ENCODE assay signal across 22 mouse cellular contexts in the genomic region with DNA sequence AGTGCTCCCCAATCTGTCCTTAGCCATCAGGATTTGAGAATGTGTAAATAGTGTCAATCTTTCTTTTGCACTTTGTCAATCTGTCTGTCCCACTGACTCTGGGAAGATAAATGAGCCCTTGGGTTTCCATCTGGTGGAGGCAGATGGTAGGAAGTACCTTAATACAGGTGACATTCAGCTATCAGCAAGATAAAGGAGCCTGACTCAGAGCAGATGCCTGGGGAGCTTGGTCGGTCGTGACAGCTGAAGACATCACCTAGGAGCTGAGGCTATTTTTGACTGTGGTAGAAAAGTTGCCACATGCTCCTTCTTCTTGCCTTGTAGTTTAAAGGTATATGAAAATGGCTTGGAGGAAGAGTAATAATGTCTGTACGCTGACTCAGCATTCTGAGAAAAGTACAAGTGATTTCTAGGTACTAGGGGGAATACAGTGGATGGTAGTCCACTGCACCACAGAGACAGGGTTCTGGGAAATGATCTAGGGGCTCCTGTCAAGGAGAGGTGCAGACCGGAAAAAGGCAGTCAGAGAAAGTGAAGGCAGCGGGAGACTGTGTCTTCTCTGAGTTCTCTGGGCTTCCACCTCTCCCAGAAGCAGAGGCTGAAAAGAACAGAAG.
DNase-seq lines count a peak whose midpoint lies in the region; ATAC-seq and TF ChIP-seq lines count a peak whose summit lies in the region.
"Had no signal": no experiment of that assay in that cellular context is flagged by ENCODE, and none has a peak within 500 bp of the region (broad histone marks: within the 10 kb centered on the region; RNA-seq: fewer than 3 reads in every experiment).

No protein-coding gene starts in this region.

- no peaks in the 10 kb centered on the region for H3K9me3 ChIP-seq in forebrain, embryonic 15.5 days
- no peaks in the 10 kb centered on the region for H3K9me3 ChIP-seq in forebrain, embryonic 13.5 days (replicated peaks)
- H3K9me3 ChIP-seq in midbrain, postnatal 0 days (ENCODE audit: low read length) = no peaks in the 10 kb centered on the region
- no peaks in the 10 kb centered on the region for H3K9me3 ChIP-seq in midbrain, embryonic 13.5 days
- H3K9me3 ChIP-seq in midbrain, embryonic 11.5 days (ENCODE audit: control insufficient read depth, low read length) = no peaks in the 10 kb centered on the region
- H3K9me3 ChIP-seq: embryonic facial prominence, embryonic 15.5 days; forebrain, embryonic 10.5 days; heart, embryonic 10.5 days; heart, embryonic 15.5 days; hindbrain, embryonic 10.5 days; hindbrain, embryonic 15.5 days had no signal

- 75% methylated on average over 5 of the region's 5 CpGs for WGBS in forebrain, embryonic 15.5 days
- WGBS in forebrain, embryonic 13.5 days = 81% methylated on average over 5 of the region's 5 CpGs
- 77% methylated on average over 5 of the region's 5 CpGs for WGBS in midbrain, postnatal 0 days
- 82% methylated on average over 5 of the region's 5 CpGs for WGBS in midbrain, embryonic 13.5 days
- 85% methylated on average over 5 of the region's 5 CpGs for WGBS in midbrain, embryonic 11.5 days

- H3K36me3 ChIP-seq in forebrain, embryonic 15.5 days = no peaks in the 10 kb centered on the region
- no peaks in the 10 kb centered on the region for H3K36me3 ChIP-seq in forebrain, embryonic 13.5 days (ENCODE audit: poor library complexity, severe bottlenecking)
- H3K36me3 ChIP-seq in midbrain, postnatal 0 days (ENCODE audit: insufficient read depth, low read length) = no peaks in the 10 kb centered on the region
- no peaks in the 10 kb centered on the region for H3K36me3 ChIP-seq in midbrain, embryonic 13.5 days
- no peaks in the 10 kb centered on the region for H3K36me3 ChIP-seq in midbrain, embryonic 11.5 days (ENCODE audit: control insufficient read depth, insufficient read depth, low read length)
- H3K36me3 ChIP-seq: embryonic facial prominence, embryonic 15.5 days; forebrain, embryonic 10.5 days; heart, embryonic 10.5 days; heart, embryonic 15.5 days; hindbrain, embryonic 10.5 days; hindbrain, embryonic 15.5 days had no signal

- no peak for TF ChIP-seq POLR2A in brain, embryonic 14.5 days (IDR thresholded peaks at IDR 0.05; ENCODE audit: borderline replicate concordance, extremely low read depth, insufficient read depth, insufficient read length, poor library complexity, severe bottlenecking)

- H3K4me2 ChIP-seq in forebrain, embryonic 15.5 days (replicated peaks) = no peak overlapping the region
- H3K4me2 ChIP-seq in forebrain, embryonic 13.5 days = no peak overlapping the region
- H3K4me2 ChIP-seq in midbrain, postnatal 0 days (ENCODE audit: low read depth, low read length, poor library complexity, severe bottlenecking) = no peak overlapping the region
- H3K4me2 ChIP-seq in midbrain, embryonic 13.5 days (replicated peaks) = no peak overlapping the region
- no peak overlapping the region for H3K4me2 ChIP-seq in midbrain, embryonic 11.5 days
- H3K4me2 ChIP-seq: embryonic facial prominence, embryonic 15.5 days; heart, embryonic 15.5 days; hindbrain, embryonic 15.5 days had no signal

- DNase-seq in midbrain, postnatal 0 days (ENCODE audit: low spot score) = no peak
- DNase-seq in brain, embryonic 14.5 days (ENCODE audit: low read depth) = peak; percentile 69
- no peak for DNase-seq in midbrain, embryonic 11.5 days (ENCODE audit: low spot score, missing footprints)
- DNase-seq in left cerebral cortex, adult 11 months (ENCODE audit: low spot score) = no peak
- DNase-seq: adrenal gland, postnatal 10 days; cerebellum, adult 11 months; cerebellum, adult 8-10 months; embryo, embryonic 11 days; gastrocnemius, adult 2 months; gastrocnemius, postnatal 25 days had no signal

- H3K4me1 ChIP-seq in forebrain, embryonic 15.5 days = no peaks in the 10 kb centered on the region; the same call in 1 of the 2 replicates
- peaks cover 19% of the 10 kb centered on the region for H3K4me1 ChIP-seq in forebrain, embryonic 13.5 days
- H3K4me1 ChIP-seq in midbrain, postnatal 0 days (ENCODE audit: insufficient read depth, low read length) = no peaks in the 10 kb centered on the region
- peaks cover 4% of the 10 kb centered on the region; the same call in 1 of the 2 replicates for H3K4me1 ChIP-seq in midbrain, embryonic 13.5 days (replicated peaks)
- H3K4me1 ChIP-seq in midbrain, embryonic 11.5 days (ENCODE audit: control insufficient read depth, insufficient read depth, low read length) = no peaks in the 10 kb centered on the region

- H3K27ac ChIP-seq in forebrain, embryonic 15.5 days (replicated peaks) = 0 out of 2 replicates have a peak overlapping the region, but pooled peaks have one; percentile 9
- no peak overlapping the region for H3K27ac ChIP-seq in forebrain, embryonic 13.5 days
- no peak overlapping the region for H3K27ac ChIP-seq in midbrain, postnatal 0 days (ENCODE audit: low read depth, low read length)
- no peak overlapping the region for H3K27ac ChIP-seq in midbrain, embryonic 13.5 days
- H3K27ac ChIP-seq in midbrain, embryonic 11.5 days (ENCODE audit: low read depth, low read length) = no peak overlapping the region
- H3K27ac ChIP-seq: embryonic facial prominence, embryonic 15.5 days; forebrain, embryonic 10.5 days; gastrocnemius, adult 2 months; heart, embryonic 10.5 days; heart, embryonic 15.5 days; hindbrain, embryonic 10.5 days; hindbrain, embryonic 15.5 days had no signal

- H3K4me3 ChIP-seq in forebrain, embryonic 15.5 days = no peak overlapping the region
- H3K4me3 ChIP-seq in forebrain, embryonic 13.5 days = no peak overlapping the region
- no peak overlapping the region for H3K4me3 ChIP-seq in midbrain, postnatal 0 days (ENCODE audit: low read depth, low read length)
- H3K4me3 ChIP-seq in midbrain, embryonic 13.5 days (replicated peaks) = no peak overlapping the region
- no peak overlapping the region for H3K4me3 ChIP-seq in midbrain, embryonic 11.5 days (ENCODE audit: low read depth, low read length)
- H3K4me3 ChIP-seq: embryonic facial prominence, embryonic 15.5 days; erythroblast, embryonic 14.5 days; forebrain, embryonic 10.5 days; gastrocnemius, adult 2 months; heart, embryonic 10.5 days; heart, embryonic 15.5 days; hindbrain, embryonic 10.5 days; hindbrain, embryonic 15.5 days had no signal

- H3K27me3 ChIP-seq in forebrain, embryonic 15.5 days = no peaks in the 10 kb centered on the region
- H3K27me3 ChIP-seq in forebrain, embryonic 13.5 days = no peaks in the 10 kb centered on the region
- no peaks in the 10 kb centered on the region for H3K27me3 ChIP-seq in midbrain, postnatal 0 days (ENCODE audit: insufficient read depth, low read length)
- no peaks in the 10 kb centered on the region; the same call in 1 of the 2 replicates for H3K27me3 ChIP-seq in midbrain, embryonic 13.5 days
- no peaks in the 10 kb centered on the region for H3K27me3 ChIP-seq in midbrain, embryonic 11.5 days (ENCODE audit: control insufficient read depth, insufficient read depth, low read length)
- H3K27me3 ChIP-seq: embryonic facial prominence, embryonic 15.5 days; heart, embryonic 15.5 days; hindbrain, embryonic 15.5 days had no signal

- TF ChIP-seq CTCF in midbrain, postnatal 0 days (IDR thresholded peaks at IDR 0.05) = peak; percentile 10; the same call in 1 of the 2 replicates
- no peak for TF ChIP-seq CTCF in brain, embryonic 14.5 days (IDR thresholded peaks at IDR 0.05; ENCODE audit: borderline replicate concordance, extremely low read depth, insufficient read depth, insufficient read length)

- no peak overlapping the region for H3K9ac ChIP-seq in forebrain, embryonic 15.5 days (replicated peaks)
- no peak overlapping the region for H3K9ac ChIP-seq in forebrain, embryonic 13.5 days
- H3K9ac ChIP-seq in midbrain, postnatal 0 days (replicated peaks; ENCODE audit: low read length, poor library complexity, severe bottlenecking) = no peak overlapping the region
- no peak overlapping the region for H3K9ac ChIP-seq in midbrain, embryonic 13.5 days (replicated peaks)
- no peak overlapping the region for H3K9ac ChIP-seq in midbrain, embryonic 11.5 days (ENCODE audit: low read length)
- H3K9ac ChIP-seq: embryonic facial prominence, embryonic 15.5 days; heart, embryonic 15.5 days; hindbrain, embryonic 15.5 days had no signal

- ATAC-seq in forebrain, embryonic 15.5 days (replicated peaks) = no peak
- ATAC-seq in forebrain, embryonic 13.5 days = no peak
- ATAC-seq in midbrain, postnatal 0 days (ENCODE audit: low FRiP score) = no peak
- no peak for ATAC-seq in midbrain, embryonic 13.5 days
- peak; percentile 46 for ATAC-seq in megakaryocyte-erythroid progenitor cell, adult 5-6 weeks (replicated peaks; ENCODE audit: low FRiP score, low TSS enrichment, poor library complexity, severe bottlenecking)
- ATAC-seq in midbrain, embryonic 11.5 days (ENCODE audit: low FRiP score) = no peak
- ATAC-seq: intestine, embryonic 16.5 days had no signal
